Comparison of ENCODE assay signal across 10 mouse cellular contexts in the genomic region with DNA sequence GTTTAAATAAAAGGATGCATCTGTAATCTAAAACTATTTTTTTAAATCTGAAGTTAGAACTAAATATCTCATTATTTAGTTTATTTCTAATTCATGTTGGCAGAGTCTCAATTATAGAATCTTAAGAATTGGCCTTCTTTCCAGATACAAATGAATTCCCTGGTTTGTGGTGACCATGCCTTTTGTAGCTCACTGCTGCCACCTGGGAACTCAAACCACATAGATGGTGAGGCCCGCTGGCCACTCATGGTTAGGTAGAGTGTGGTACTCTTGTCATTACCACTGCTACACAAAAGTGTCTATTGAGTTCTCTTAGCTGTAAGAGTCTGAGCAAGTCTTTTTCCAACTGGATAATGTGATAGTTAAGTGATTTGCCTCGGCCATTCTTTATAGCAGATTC. TPM values are rescaled to one million over a fixed set of nuclear protein-coding genes. Genes with fewer than 3 reads are reported as not detected.
DNase-seq lines count a peak whose midpoint lies in the region; ATAC-seq and TF ChIP-seq lines count a peak whose summit lies in the region.
"Had no signal": no experiment of that assay in that cellular context is flagged by ENCODE, and none has a peak within 500 bp of the region (broad histone marks: within the 10 kb centered on the region; RNA-seq: fewer than 3 reads in every experiment).

No protein-coding gene starts in this region.

- no peak overlapping the region for H3K9ac ChIP-seq in heart, adult 2 months (ENCODE audit: low read depth, low read length)
- H3K9ac ChIP-seq in heart, embryonic 11.5 days (ENCODE audit: low read depth, low read length): no peak overlapping the region
- H3K9ac ChIP-seq in midbrain, postnatal 0 days (replicated peaks; ENCODE audit: low read length, poor library complexity, severe bottlenecking): no peak overlapping the region
- H3K9ac ChIP-seq in midbrain, embryonic 16.5 days (ENCODE audit: low read depth, low read length): no peak overlapping the region
- H3K9ac ChIP-seq: liver, embryonic 14.5 days had no signal

- H3K4me3 ChIP-seq in heart, adult 2 months: no peak overlapping the region
- H3K4me3 ChIP-seq in heart, embryonic 11.5 days (ENCODE audit: low read depth, low read length): no peak overlapping the region
- no peak overlapping the region for H3K4me3 ChIP-seq in midbrain, postnatal 0 days (ENCODE audit: low read depth, low read length)
- no peak overlapping the region for H3K4me3 ChIP-seq in midbrain, embryonic 16.5 days (ENCODE audit: low read depth, low read length)

- no peak for TF ChIP-seq EP300 in heart, adult 2 months (IDR thresholded peaks at IDR 0.05; ENCODE audit: insufficient read depth, low read depth, low read length)

- H3K27me3 ChIP-seq in heart, adult 2 months (ENCODE audit: control insufficient read depth, insufficient read depth, low read length): no peaks in the 10 kb centered on the region
- H3K27me3 ChIP-seq in heart, embryonic 11.5 days (ENCODE audit: control insufficient read depth, insufficient read depth, low read length): no peaks in the 10 kb centered on the region
- H3K27me3 ChIP-seq in midbrain, postnatal 0 days (ENCODE audit: insufficient read depth, low read length): no peaks in the 10 kb centered on the region
- H3K27me3 ChIP-seq in midbrain, embryonic 16.5 days (ENCODE audit: control insufficient read depth, insufficient read depth, low read depth, low read length): no peaks in the 10 kb centered on the region

- TF ChIP-seq CTCF in heart, adult 2 months (IDR thresholded peaks at IDR 0.05): peak; percentile 64
- peak; percentile 35 for TF ChIP-seq CTCF in midbrain, postnatal 0 days (IDR thresholded peaks at IDR 0.05)

- no peaks in the 10 kb centered on the region for H3K79me2 ChIP-seq in heart, adult 2 months (replicated peaks; ENCODE audit: control insufficient read depth, insufficient read depth, low read length)

- peak; percentile 5 to 27 for DNase-seq in heart, adult 2 months
- no peak for DNase-seq in midbrain, postnatal 0 days (ENCODE audit: low spot score)
- peak; percentile 67 for DNase-seq in brain, adult 2 months (ENCODE audit: low read depth, low spot score)
- no peak for DNase-seq in B cell, adult 2 months

- H3K27ac ChIP-seq in heart, adult 2 months: no peak overlapping the region
- H3K27ac ChIP-seq in heart, embryonic 11.5 days (ENCODE audit: low read depth, low read length): no peak overlapping the region
- H3K27ac ChIP-seq in midbrain, postnatal 0 days (ENCODE audit: low read depth, low read length): no peak overlapping the region
- H3K27ac ChIP-seq in midbrain, embryonic 16.5 days (ENCODE audit: low read length): no peak overlapping the region
- H3K27ac ChIP-seq: liver, embryonic 14.5 days had no signal

- no peaks in the 10 kb centered on the region for H3K9me3 ChIP-seq in heart, embryonic 11.5 days (replicated peaks; ENCODE audit: control insufficient read depth, low read length)
- no peaks in the 10 kb centered on the region for H3K9me3 ChIP-seq in midbrain, postnatal 0 days (ENCODE audit: low read length)
- H3K9me3 ChIP-seq in midbrain, embryonic 16.5 days (replicated peaks; ENCODE audit: control insufficient read depth, low read length, poor library complexity, severe bottlenecking): no peaks in the 10 kb centered on the region

- H3K4me1 ChIP-seq in heart, adult 2 months (ENCODE audit: control insufficient read depth, insufficient read depth, low read length): no peaks in the 10 kb centered on the region
- H3K4me1 ChIP-seq in heart, embryonic 11.5 days (ENCODE audit: control insufficient read depth, insufficient read depth, low read length): no peaks in the 10 kb centered on the region
- H3K4me1 ChIP-seq in midbrain, postnatal 0 days (ENCODE audit: insufficient read depth, low read length): no peaks in the 10 kb centered on the region
- no peaks in the 10 kb centered on the region for H3K4me1 ChIP-seq in midbrain, embryonic 16.5 days (ENCODE audit: control insufficient read depth, insufficient read depth, low read length)

- no peak overlapping the region for H3K4me2 ChIP-seq in heart, embryonic 11.5 days
- no peak overlapping the region for H3K4me2 ChIP-seq in midbrain, postnatal 0 days (ENCODE audit: low read depth, low read length, poor library complexity, severe bottlenecking)
- no peak overlapping the region for H3K4me2 ChIP-seq in midbrain, embryonic 16.5 days (ENCODE audit: low read length)

- intact Hi-C loops in heart, adult 2 months (cut with DNase I): loop anchor here (1.0 to 10.0 kb wide), 2 partner anchors 144 to 233 kb away; no protein-coding TSS in a partner anchor

- 66% methylated on average over 2 of the region's 2 CpGs for WGBS in heart, adult 2 months
- 70% methylated on average over 2 of the region's 2 CpGs for WGBS in heart, embryonic 11.5 days (ENCODE audit: insufficient replicate concordance)
- 84% methylated on average over 2 of the region's 2 CpGs for WGBS in midbrain, postnatal 0 days
- 84% methylated on average over 2 of the region's 2 CpGs for WGBS in midbrain, embryonic 16.5 days

- H3K36me3 ChIP-seq in heart, adult 2 months (ENCODE audit: control insufficient read depth, insufficient read depth, low read length): no peaks in the 10 kb centered on the region
- no peaks in the 10 kb centered on the region for H3K36me3 ChIP-seq in heart, embryonic 11.5 days (ENCODE audit: control insufficient read depth, insufficient read depth, low read length)
- H3K36me3 ChIP-seq in midbrain, postnatal 0 days (ENCODE audit: insufficient read depth, low read length): no peaks in the 10 kb centered on the region
- no peaks in the 10 kb centered on the region for H3K36me3 ChIP-seq in midbrain, embryonic 16.5 days (ENCODE audit: control insufficient read depth, insufficient read depth, low read length)

- TF ChIP-seq POLR2A in heart, adult 2 months (IDR thresholded peaks at IDR 0.05; ENCODE audit: insufficient read depth, low read depth, low read length): no peak

- ATAC-seq in heart, embryonic 11.5 days (replicated peaks; ENCODE audit: insufficient number of reproducible peaks, low FRiP score, low TSS enrichment): no peak
- no peak for ATAC-seq in midbrain, postnatal 0 days (ENCODE audit: low FRiP score)
- no peak for ATAC-seq in midbrain, embryonic 16.5 days
- ATAC-seq in megakaryocyte, adult 5-6 weeks (ENCODE audit: poor library complexity, severe bottlenecking): 0 out of 2 replicates have a peak, but pooled peaks have one; percentile 55

RNA-seq across cellular contexts. Expression of gene Scp2d1, which starts 45.4 kb away (rescaled TPM):
- total RNA-seq in heart, adult 2 months (2021): not detected
- 0.23 TPM in 1 of 2 replicates, not detected in the other for polyA plus RNA-seq in heart, adult 2 months (2012; rRNA removed)
- polyA plus RNA-seq in heart, embryonic 11.5 days (2014; fragmentation: Nextera tagmentation; extraction: Ambion mirVana): not detected in 2 replicates
- not detected in 2 replicates for total RNA-seq in midbrain, postnatal 0 days (2014; rRNA removed)
- polyA plus RNA-seq in midbrain, postnatal 0 days (2015; fragmentation: Nextera tagmentation; extraction: Ambion mirVana): not detected in 2 replicates
- not detected in 2 replicates for polyA plus RNA-seq in midbrain, embryonic 16.5 days (2015; fragmentation: Nextera tagmentation; extraction: Ambion mirVana)
- not detected in 2 replicates for total RNA-seq in megakaryocyte, adult 5-6 weeks (2015)
- total RNA-seq in megakaryocyte, adult 5-6 weeks (2017): not detected in 2 replicates
- total RNA-seq: common myeloid progenitor, adult 5-6 weeks had no signal
- polyA plus RNA-seq: liver, embryonic 14.5 days; neural tube, embryonic 11.5 days had no signal

Comparison
In these comparisons a context has a peak if more than half of its experiments do, and no peak if none do; other contexts are left out.
1. DNase-seq: peak in heart, adult 2 months (2 of 2) and brain, adult 2 months (single experiment); none in midbrain, postnatal 0 days (single experiment) and B cell, adult 2 months (0 of 2).